29 mouse cellular contexts compared by ENCODE assay signal in genomic region chr16:46331336-46331735, GRCm38 (mm10).
DNase-seq lines count a peak whose midpoint lies in the region; ATAC-seq and TF ChIP-seq lines count a peak whose summit lies in the region.
"Had no signal": no experiment of that assay in that cellular context is flagged by ENCODE, and none has a peak within 500 bp of the region (broad histone marks: within the 10 kb centered on the region; RNA-seq: fewer than 3 reads in every experiment).

No protein-coding gene starts in this region.

- 0 out of 2 replicates have a peak, but pooled peaks cover 5% of the 10 kb centered on the region for H3K9me3 ChIP-seq in forebrain, embryonic 13.5 days (replicated peaks)
- H3K9me3 ChIP-seq in forebrain, embryonic 11.5 days (ENCODE audit: control insufficient read depth, low read length): no peaks in the 10 kb centered on the region
- no peaks in the 10 kb centered on the region for H3K9me3 ChIP-seq in forebrain, embryonic 16.5 days (ENCODE audit: control insufficient read depth, low read length)
- H3K9me3 ChIP-seq in forebrain, embryonic 10.5 days: no peaks in the 10 kb centered on the region
- H3K9me3 ChIP-seq in midbrain, postnatal 0 days (ENCODE audit: low read length): no peaks in the 10 kb centered on the region
- no peaks in the 10 kb centered on the region for H3K9me3 ChIP-seq in midbrain, embryonic 11.5 days (ENCODE audit: control insufficient read depth, low read length)
- H3K9me3 ChIP-seq: embryonic facial prominence, embryonic 15.5 days; G1E; heart, embryonic 10.5 days; hindbrain, embryonic 15.5 days; intestine, embryonic 15.5 days had no signal

- no peak for DNase-seq in forebrain, embryonic 11.5 days (ENCODE audit: low spot score)
- DNase-seq in forebrain, embryonic 10.5 days (ENCODE audit: extremely low spot score, low spot score): no peak
- DNase-seq in midbrain, postnatal 0 days (ENCODE audit: low spot score): peak; percentile 22
- no peak for DNase-seq in midbrain, embryonic 11.5 days (ENCODE audit: low spot score, missing footprints)
- DNase-seq in brain, embryonic 14.5 days (ENCODE audit: low read depth): peak; percentile 69
- DNase-seq: adrenal gland, postnatal 10 days; adrenal gland, postnatal 36 days; B cell, adult 2 months; cerebellum, adult 11-12 months; cerebellum, adult 8-10 months; cerebellum, postnatal 10 days; cerebellum, postnatal 36 days; embryo, embryonic 11 days; gastrocnemius, postnatal 10 days; gastrocnemius, postnatal 36 days; heart, adult 2 months; heart, postnatal 14 days; heart, postnatal 4 days; kidney, adult 11 months had no signal

- 38% methylated on average over 6 of the region's 6 CpGs for WGBS in forebrain, embryonic 13.5 days
- 52% methylated on average over 6 of the region's 6 CpGs for WGBS in forebrain, embryonic 11.5 days
- 22% methylated on average over 6 of the region's 6 CpGs for WGBS in forebrain, embryonic 16.5 days
- WGBS in forebrain, embryonic 10.5 days: 70% methylated on average over 6 of the region's 6 CpGs
- WGBS in midbrain, postnatal 0 days: 69% methylated on average over 6 of the region's 6 CpGs
- 87% methylated on average over 6 of the region's 6 CpGs for WGBS in midbrain, embryonic 11.5 days

- no peaks in the 10 kb centered on the region for H3K36me3 ChIP-seq in forebrain, embryonic 13.5 days (ENCODE audit: poor library complexity, severe bottlenecking)
- H3K36me3 ChIP-seq in forebrain, embryonic 11.5 days (ENCODE audit: control insufficient read depth, insufficient read depth, low read length): no peaks in the 10 kb centered on the region
- H3K36me3 ChIP-seq in forebrain, embryonic 16.5 days (ENCODE audit: control insufficient read depth, insufficient read depth): no peaks in the 10 kb centered on the region
- no peaks in the 10 kb centered on the region for H3K36me3 ChIP-seq in forebrain, embryonic 10.5 days (replicated peaks)
- H3K36me3 ChIP-seq in midbrain, postnatal 0 days (ENCODE audit: insufficient read depth, low read length): no peaks in the 10 kb centered on the region
- no peaks in the 10 kb centered on the region for H3K36me3 ChIP-seq in midbrain, embryonic 11.5 days (ENCODE audit: control insufficient read depth, insufficient read depth, low read length)
- H3K36me3 ChIP-seq: embryonic facial prominence, embryonic 15.5 days; G1E; heart, embryonic 10.5 days; heart, embryonic 13.5 days; hindbrain, embryonic 15.5 days; intestine, embryonic 15.5 days had no signal

- peaks cover 7% of the 10 kb centered on the region; the same call in 1 of the 2 replicates for H3K4me1 ChIP-seq in forebrain, embryonic 13.5 days
- H3K4me1 ChIP-seq in forebrain, embryonic 11.5 days (replicated peaks; ENCODE audit: control insufficient read depth, insufficient read depth, low read length): 0 out of 2 replicates have a peak, but pooled peaks cover 2% of the 10 kb centered on the region
- H3K4me1 ChIP-seq in forebrain, embryonic 16.5 days (replicated peaks; ENCODE audit: control insufficient read depth, insufficient read depth, low read length): no peaks in the 10 kb centered on the region; the same call in 1 of the 2 replicates
- no peaks in the 10 kb centered on the region for H3K4me1 ChIP-seq in forebrain, embryonic 10.5 days
- no peaks in the 10 kb centered on the region for H3K4me1 ChIP-seq in midbrain, postnatal 0 days (ENCODE audit: insufficient read depth, low read length)
- no peaks in the 10 kb centered on the region for H3K4me1 ChIP-seq in midbrain, embryonic 11.5 days (ENCODE audit: control insufficient read depth, insufficient read depth, low read length)
- H3K4me1 ChIP-seq: embryonic facial prominence, embryonic 15.5 days; heart, embryonic 10.5 days; heart, embryonic 13.5 days; hindbrain, embryonic 15.5 days; intestine, embryonic 15.5 days had no signal

- no peak overlapping the region for H3K4me3 ChIP-seq in forebrain, embryonic 13.5 days
- no peak overlapping the region for H3K4me3 ChIP-seq in forebrain, embryonic 11.5 days (ENCODE audit: low read depth, low read length)
- H3K4me3 ChIP-seq in forebrain, embryonic 16.5 days (replicated peaks; ENCODE audit: low read length): no peak overlapping the region
- no peak overlapping the region for H3K4me3 ChIP-seq in forebrain, embryonic 10.5 days
- no peak overlapping the region for H3K4me3 ChIP-seq in midbrain, postnatal 0 days (ENCODE audit: low read depth, low read length)
- no peak overlapping the region for H3K4me3 ChIP-seq in midbrain, embryonic 11.5 days (ENCODE audit: low read depth, low read length)
- H3K4me3 ChIP-seq: embryonic facial prominence, embryonic 15.5 days; heart, adult 2 months; heart, embryonic 10.5 days; heart, embryonic 13.5 days; hindbrain, embryonic 15.5 days; intestine, embryonic 15.5 days had no signal

- no peak for TF ChIP-seq CTCF in midbrain, postnatal 0 days (IDR thresholded peaks at IDR 0.05)
- no peak for TF ChIP-seq CTCF in brain, embryonic 14.5 days (IDR thresholded peaks at IDR 0.05; ENCODE audit: borderline replicate concordance, extremely low read depth, insufficient read depth, insufficient read length)

- H3K27ac ChIP-seq in forebrain, embryonic 13.5 days: no peak overlapping the region
- no peak overlapping the region for H3K27ac ChIP-seq in forebrain, embryonic 11.5 days (ENCODE audit: low read depth, low read length)
- H3K27ac ChIP-seq in forebrain, embryonic 16.5 days (ENCODE audit: low read length): no peak overlapping the region
- H3K27ac ChIP-seq in forebrain, embryonic 10.5 days: no peak overlapping the region
- H3K27ac ChIP-seq in midbrain, postnatal 0 days (ENCODE audit: low read depth, low read length): no peak overlapping the region
- H3K27ac ChIP-seq in midbrain, embryonic 11.5 days (ENCODE audit: low read depth, low read length): no peak overlapping the region
- H3K27ac ChIP-seq: embryonic facial prominence, embryonic 15.5 days; heart, adult 2 months; heart, embryonic 10.5 days; heart, embryonic 13.5 days; hindbrain, embryonic 15.5 days; intestine, embryonic 15.5 days had no signal

- H3K9ac ChIP-seq in forebrain, embryonic 13.5 days: no peak overlapping the region
- H3K9ac ChIP-seq in forebrain, embryonic 11.5 days (ENCODE audit: low read length): no peak overlapping the region
- no peak overlapping the region for H3K9ac ChIP-seq in forebrain, embryonic 16.5 days (replicated peaks; ENCODE audit: low read depth, low read length)
- H3K9ac ChIP-seq in midbrain, postnatal 0 days (replicated peaks; ENCODE audit: low read length, poor library complexity, severe bottlenecking): no peak overlapping the region
- H3K9ac ChIP-seq in midbrain, embryonic 11.5 days (ENCODE audit: low read length): no peak overlapping the region
- H3K9ac ChIP-seq: embryonic facial prominence, embryonic 15.5 days; heart, embryonic 13.5 days; hindbrain, embryonic 15.5 days; intestine, embryonic 15.5 days had no signal

- no peak overlapping the region for H3K4me2 ChIP-seq in forebrain, embryonic 13.5 days
- H3K4me2 ChIP-seq in forebrain, embryonic 11.5 days (ENCODE audit: low read depth, low read length, severe bottlenecking): no peak overlapping the region
- H3K4me2 ChIP-seq in forebrain, embryonic 16.5 days (ENCODE audit: low read length): no peak overlapping the region
- no peak overlapping the region for H3K4me2 ChIP-seq in midbrain, postnatal 0 days (ENCODE audit: low read depth, low read length, poor library complexity, severe bottlenecking)
- H3K4me2 ChIP-seq in midbrain, embryonic 11.5 days: no peak overlapping the region
- H3K4me2 ChIP-seq: embryonic facial prominence, embryonic 15.5 days; heart, embryonic 13.5 days; hindbrain, embryonic 15.5 days; intestine, embryonic 15.5 days had no signal

- ATAC-seq in forebrain, embryonic 13.5 days: peak; percentile 45; the same call in 1 of the 2 replicates
- no peak; the same call in 1 of the 2 replicates for ATAC-seq in forebrain, embryonic 11.5 days (replicated peaks; ENCODE audit: low FRiP score)
- peak; percentile 33; the same call in 1 of the 2 replicates for ATAC-seq in forebrain, embryonic 16.5 days
- no peak for ATAC-seq in midbrain, postnatal 0 days (ENCODE audit: low FRiP score)
- ATAC-seq in midbrain, embryonic 11.5 days (ENCODE audit: low FRiP score): no peak
- ATAC-seq: intestine, embryonic 15.5 days; Patski had no signal

- H3K27me3 ChIP-seq in forebrain, embryonic 13.5 days: no peaks in the 10 kb centered on the region
- H3K27me3 ChIP-seq in forebrain, embryonic 11.5 days (ENCODE audit: control insufficient read depth, insufficient read depth, low read length): no peaks in the 10 kb centered on the region
- no peaks in the 10 kb centered on the region for H3K27me3 ChIP-seq in forebrain, embryonic 16.5 days (replicated peaks; ENCODE audit: control insufficient read depth, insufficient read depth, low read length)
- H3K27me3 ChIP-seq in forebrain, embryonic 10.5 days (ENCODE audit: poor library complexity, severe bottlenecking): no peaks in the 10 kb centered on the region
- no peaks in the 10 kb centered on the region for H3K27me3 ChIP-seq in midbrain, postnatal 0 days (ENCODE audit: insufficient read depth, low read length)
- no peaks in the 10 kb centered on the region for H3K27me3 ChIP-seq in midbrain, embryonic 11.5 days (ENCODE audit: control insufficient read depth, insufficient read depth, low read length)
- H3K27me3 ChIP-seq: CH12.LX; embryonic facial prominence, embryonic 15.5 days; heart, embryonic 13.5 days; hindbrain, embryonic 15.5 days; intestine, embryonic 15.5 days had no signal

- TF ChIP-seq POLR2A in brain, embryonic 14.5 days (IDR thresholded peaks at IDR 0.05; ENCODE audit: borderline replicate concordance, extremely low read depth, insufficient read depth, insufficient read length, poor library complexity, severe bottlenecking): no peak

Comparison
In these comparisons a context has a peak if more than half of its experiments do, and no peak if none do; other contexts are left out.
1. ATAC-seq: peak in forebrain, embryonic 13.5 days (single experiment) and forebrain, embryonic 16.5 days (single experiment); none in forebrain, embryonic 11.5 days (single experiment), midbrain, postnatal 0 days (single experiment) and midbrain, embryonic 11.5 days (single experiment).
2. DNase-seq: peak in midbrain, postnatal 0 days (single experiment) and brain, embryonic 14.5 days (single experiment); none in forebrain, embryonic 11.5 days (single experiment), forebrain, embryonic 10.5 days (single experiment) and midbrain, embryonic 11.5 days (single experiment).